Mouse (Mus musculus) G1E (cell line): ENCODE results near the gene Fbxw25.
"Not testable (repeated sequence)": the region's sequence is repeated elsewhere in the genome, so short reads cannot be mapped to it uniquely, and the experiment has no call there.

Experiments used
- CTCF ChIP-seq: IDR thresholded peaks from 2 replicates; pipeline ENCODE4 v1.5.1; 2012; ENCODE audit warnings: low read depth, low read length, inconsistent platforms, mixed read lengths
- GATA1 ChIP-seq: IDR thresholded peaks from 2 replicates; pipeline ENCODE4 v1.6.1; 2012; ENCODE audit warnings: borderline replicate concordance, low read length, inconsistent platforms, mixed read lengths
- GATA2 ChIP-seq: IDR thresholded peaks from 2 replicates; pipeline ENCODE4 v1.6.1; 2012; ENCODE audit warnings: low read depth, low read length, inconsistent platforms, borderline replicate concordance
- POLR2AphosphoS5 ChIP-seq: IDR thresholded peaks from 2 replicates; pipeline ENCODE4 v1.6.1; 2012; ENCODE audit warnings: low read depth, low read length, inconsistent platforms; ENCODE audit not compliant: insufficient replicate concordance
- TAL1 ChIP-seq: conservative IDR thresholded peaks from 2 replicates; pipeline ENCODE4 v1.6.1; 2012; ENCODE audit warnings: low read depth, low read length, inconsistent platforms, mixed read lengths

- TF ChIP-seq CTCF, GATA1, TAL1, POLR2AphosphoS5, GATA2: not testable (repeated sequence)
Observed at GRCm38 (mm10) chr9:109702600-109702999, 38.1 kb upstream of the Fbxw25 start, which contains the start of gene Fbxw18.
